Mouse (Mus musculus): ENCODE measurements at regions not wholly inside any gene's neighbourhood (a gene's known extent, or its start where the extent isn't known, plus 50 kb on each side); places are given as distances from the start of the nearest gene placed in this dataset.
"Not testable (repeated sequence)": the region's sequence is repeated elsewhere in the genome, so short reads cannot be mapped to it uniquely, and the experiment has no call there.

GRCm38 (mm10) chr14:54128334-54128733 lies 125.6 kb downstream of the Dad1 start:
- Histone ChIP-seq H3K36me3 (ENCODE audit: control insufficient read depth, insufficient read depth, low read length) (no peaks in the 10 kb centered on the region), H3K4me1 (ENCODE audit: control insufficient read depth, insufficient read depth, low read length) (no peaks in the 10 kb centered on the region), H3K4me3 (ENCODE audit: control insufficient read depth, low read depth, low read length) (no peak overlapping the region), H3K27ac (ENCODE audit: control insufficient read depth, insufficient read depth, low read depth, low read length) (no peak overlapping the region), H3K27me3 (ENCODE audit: control insufficient read depth, insufficient read depth, low read length) (no peaks in the 10 kb centered on the region)
- TF ChIP-seq CTCF (IDR thresholded peaks at IDR 0.05; ENCODE audit: control insufficient read depth, insufficient read depth, insufficient replicate concordance, low read depth, low read length) = no peak
- no peak for TF ChIP-seq POLR2A (IDR thresholded peaks at IDR 0.05; ENCODE audit: control insufficient read depth, low read depth, low read length)

- Histone ChIP-seq H3K36me3 (ENCODE audit: control insufficient read depth, insufficient read depth, low read length) (no peaks in the 10 kb centered on the region), H3K27ac (ENCODE audit: control insufficient read depth, insufficient read depth, low read depth, low read length) (no peak overlapping the region), H3K4me1 (ENCODE audit: control insufficient read depth, insufficient read depth, low read length) (no peaks in the 10 kb centered on the region; the same call in none of the 2 replicates), H3K27me3 (ENCODE audit: control insufficient read depth, insufficient read depth, low read length) (no peaks in the 10 kb centered on the region), H3K4me3 (ENCODE audit: control insufficient read depth, low read depth, low read length) (no peak overlapping the region)
- no peak for TF ChIP-seq CTCF (IDR thresholded peaks at IDR 0.05; ENCODE audit: control insufficient read depth, insufficient read depth, insufficient replicate concordance, low read depth, low read length)
- no peak for TF ChIP-seq POLR2A (IDR thresholded peaks at IDR 0.05; ENCODE audit: control insufficient read depth, low read depth, low read length)
Observed at GRCm38 (mm10) chr14:54125510-54125909, 128.4 kb downstream of the Dad1 start.

GRCm38 (mm10) chr14:54121973-54122372 lies 131.9 kb downstream of the Dad1 start:
- Histone ChIP-seq H3K27me3 (ENCODE audit: control insufficient read depth, insufficient read depth, low read length) (no peaks in the 10 kb centered on the region), H3K36me3 (ENCODE audit: control insufficient read depth, insufficient read depth, low read length) (no peaks in the 10 kb centered on the region), H3K4me3 (ENCODE audit: control insufficient read depth, low read depth, low read length) (no peak overlapping the region), H3K27ac (ENCODE audit: control insufficient read depth, insufficient read depth, low read depth, low read length) (no peak overlapping the region), H3K4me1 (ENCODE audit: control insufficient read depth, insufficient read depth, low read length) (no peaks in the 10 kb centered on the region; the same call in none of the 2 replicates)
- TF ChIP-seq CTCF (IDR thresholded peaks at IDR 0.05; ENCODE audit: control insufficient read depth, insufficient read depth, insufficient replicate concordance, low read depth, low read length) = no peak
- no peak for TF ChIP-seq POLR2A (IDR thresholded peaks at IDR 0.05; ENCODE audit: control insufficient read depth, low read depth, low read length)

- Histone ChIP-seq H3K4me3 (ENCODE audit: control insufficient read depth, low read depth, low read length) (no peak overlapping the region), H3K27me3 (ENCODE audit: control insufficient read depth, insufficient read depth, low read length) (no peaks in the 10 kb centered on the region), H3K4me1 (ENCODE audit: control insufficient read depth, insufficient read depth, low read length) (no peaks in the 10 kb centered on the region; the same call in none of the 2 replicates), H3K36me3 (ENCODE audit: control insufficient read depth, insufficient read depth, low read length) (no peaks in the 10 kb centered on the region), H3K27ac (ENCODE audit: control insufficient read depth, insufficient read depth, low read depth, low read length) (no peak overlapping the region)
- TF ChIP-seq POLR2A (IDR thresholded peaks at IDR 0.05; ENCODE audit: control insufficient read depth, low read depth, low read length) (no peak), CTCF (IDR thresholded peaks at IDR 0.05; ENCODE audit: control insufficient read depth, insufficient read depth, insufficient replicate concordance, low read depth, low read length) (no peak)
Observed at GRCm38 (mm10) chr14:54121340-54121739, 132.6 kb downstream of the Dad1 start.

- no peak for TF ChIP-seq CTCF (IDR thresholded peaks at IDR 0.05; ENCODE audit: control insufficient read depth, insufficient read depth, insufficient replicate concordance, low read depth, low read length)
- TF ChIP-seq POLR2A (IDR thresholded peaks at IDR 0.05; ENCODE audit: control insufficient read depth, low read depth, low read length) = no peak
- no peaks in the 10 kb centered on the region for H3K27me3 ChIP-seq (ENCODE audit: control insufficient read depth, insufficient read depth, low read length)
- H3K4me3 ChIP-seq (ENCODE audit: control insufficient read depth, low read depth, low read length) = no peak overlapping the region
- no peaks in the 10 kb centered on the region for H3K36me3 ChIP-seq (ENCODE audit: control insufficient read depth, insufficient read depth, low read length)
- H3K27ac ChIP-seq (ENCODE audit: control insufficient read depth, insufficient read depth, low read depth, low read length) = no peak overlapping the region
- no peaks in the 10 kb centered on the region; the same call in none of the 2 replicates for H3K4me1 ChIP-seq (ENCODE audit: control insufficient read depth, insufficient read depth, low read length)
Observed at GRCm38 (mm10) chr14:54120194-54120593, 133.7 kb downstream of the Dad1 start.

- not testable (repeated sequence) for H3K4me3 ChIP-seq (ENCODE audit: control insufficient read depth, low read depth, low read length); H3K4me1 ChIP-seq (ENCODE audit: control insufficient read depth, insufficient read depth, low read length); H3K27ac ChIP-seq (ENCODE audit: control insufficient read depth, insufficient read depth, low read depth, low read length); H3K27me3 ChIP-seq (ENCODE audit: control insufficient read depth, insufficient read depth, low read length); H3K36me3 ChIP-seq (ENCODE audit: control insufficient read depth, insufficient read depth, low read length)
Observed at GRCm38 (mm10) chr14:54117607-54118006, 136.3 kb downstream of the Dad1 start.

- Histone ChIP-seq H3K27ac (ENCODE audit: control insufficient read depth, insufficient read depth, low read depth, low read length) (no peak overlapping the region), H3K4me3 (ENCODE audit: control insufficient read depth, low read depth, low read length) (no peak overlapping the region), H3K27me3 (ENCODE audit: control insufficient read depth, insufficient read depth, low read length) (no peaks in the 10 kb centered on the region), H3K4me1 (ENCODE audit: control insufficient read depth, insufficient read depth, low read length) (no peaks in the 10 kb centered on the region), H3K36me3 (ENCODE audit: control insufficient read depth, insufficient read depth, low read length) (no peaks in the 10 kb centered on the region)
- TF ChIP-seq CTCF (IDR thresholded peaks at IDR 0.05; ENCODE audit: control insufficient read depth, insufficient read depth, insufficient replicate concordance, low read depth, low read length) (no peak), POLR2A (IDR thresholded peaks at IDR 0.05; ENCODE audit: control insufficient read depth, low read depth, low read length) (no peak)
Observed at GRCm38 (mm10) chr14:54113216-54113615, 140.7 kb downstream of the Dad1 start.

- no peak overlapping the region for H3K27ac ChIP-seq (ENCODE audit: control insufficient read depth, insufficient read depth, low read depth, low read length)
- TF ChIP-seq POLR2A (IDR thresholded peaks at IDR 0.05; ENCODE audit: control insufficient read depth, low read depth, low read length) (no peak), CTCF (IDR thresholded peaks at IDR 0.05; ENCODE audit: control insufficient read depth, insufficient read depth, insufficient replicate concordance, low read depth, low read length) (no peak)
- H3K4me1 ChIP-seq (ENCODE audit: control insufficient read depth, insufficient read depth, low read length) = no peaks in the 10 kb centered on the region
- H3K27me3 ChIP-seq (ENCODE audit: control insufficient read depth, insufficient read depth, low read length) = no peaks in the 10 kb centered on the region
- H3K36me3 ChIP-seq (ENCODE audit: control insufficient read depth, insufficient read depth, low read length) = no peaks in the 10 kb centered on the region
- H3K4me3 ChIP-seq (ENCODE audit: control insufficient read depth, low read depth, low read length) = no peak overlapping the region
Observed at GRCm38 (mm10) chr14:54110971-54111370, 142.9 kb downstream of the Dad1 start.

Measured in testis, adult 2 months (tissue).